Mouse (Mus musculus): ENCODE data around the gene Scn4a.
"Not testable (repeated sequence)": the region's sequence is repeated elsewhere in the genome, so short reads cannot be mapped to it uniquely, and the experiment has no call there.

Scn4a gene

GRCm38 (mm10) chr11:106355382-106356128, 2.5 kb upstream of the Scn4a start:
- DNase-seq (ENCODE audit: low spot score in 2 of 2): no peak

- DNase-seq (ENCODE audit: low spot score in 2 of 2): no peak
Measured at GRCm38 (mm10) chr11:106354181-106354580, 1.1 kb upstream of the Scn4a start.

GRCm38 (mm10) chr11:106351941-106352340, 1.1 kb downstream of the Scn4a start:
- DNase-seq (ENCODE audit: low spot score in 2 of 2): no peak

- DNase-seq (ENCODE audit: low spot score in 2 of 2): no peak
Measured at GRCm38 (mm10) chr11:106351253-106351652, 1.8 kb downstream of the Scn4a start.

- DNase-seq (ENCODE audit: low spot score in 2 of 2): no peak
Measured at GRCm38 (mm10) chr11:106350853-106351252, 2.2 kb downstream of the Scn4a start.

GRCm38 (mm10) chr11:106349772-106350171, 3.3 kb downstream of the Scn4a start:
- no peak for DNase-seq (ENCODE audit: low spot score in 2 of 2)

- no peak for DNase-seq (ENCODE audit: low spot score in 2 of 2)
Measured at GRCm38 (mm10) chr11:106344910-106345309, 8.2 kb downstream of the Scn4a start.

GRCm38 (mm10) chr11:106340990-106341520, 12.0 kb downstream of the Scn4a start:
- DNase-seq (ENCODE audit: low spot score in 2 of 2): no peak

GRCm38 (mm10) chr11:106339323-106339722, 13.8 kb downstream of the Scn4a start:
- DNase-seq (ENCODE audit: low spot score in 2 of 2): not testable (repeated sequence)

GRCm38 (mm10) chr11:106338870-106339269, 14.2 kb downstream of the Scn4a start:
- no peak for DNase-seq (ENCODE audit: low spot score in 2 of 2)

GRCm38 (mm10) chr11:106338029-106338428, 15.1 kb downstream of the Scn4a start:
- DNase-seq (ENCODE audit: low spot score in 2 of 2): no peak

GRCm38 (mm10) chr11:106334066-106334465, 19.0 kb downstream of the Scn4a start:
- DNase-seq (ENCODE audit: low spot score in 2 of 2): no peak

GRCm38 (mm10) chr11:106332458-106332857, 20.6 kb downstream of the Scn4a start:
- no peak for DNase-seq (ENCODE audit: low spot score in 2 of 2)

GRCm38 (mm10) chr11:106329682-106330081, 23.4 kb downstream of the Scn4a start:
- DNase-seq (ENCODE audit: low spot score in 2 of 2): no peak

GRCm38 (mm10) chr11:106329128-106329527, 24.0 kb downstream of the Scn4a start:
- no peak for DNase-seq (ENCODE audit: low spot score in 2 of 2)

GRCm38 (mm10) chr11:106328521-106328920, 24.6 kb downstream of the Scn4a start:
- DNase-seq (ENCODE audit: low spot score in 2 of 2): no peak

GRCm38 (mm10) chr11:106326475-106326874, 26.6 kb downstream of the Scn4a start:
- no peak for DNase-seq (ENCODE audit: low spot score in 2 of 2)

- peak in 1 of 2 experiments; percentile 46 for DNase-seq (ENCODE audit: low spot score in 2 of 2)
Measured at GRCm38 (mm10) chr11:106325566-106326206, 27.4 kb downstream of the Scn4a start.

- DNase-seq (ENCODE audit: low spot score in 2 of 2): no peak
Measured at GRCm38 (mm10) chr11:106324858-106325257, 28.2 kb downstream of the Scn4a start.

- no peak for DNase-seq (ENCODE audit: low spot score in 2 of 2)
Measured at GRCm38 (mm10) chr11:106318406-106319366, 34.4 kb downstream of the Scn4a start.

- no peak for DNase-seq (ENCODE audit: low spot score in 2 of 2)
Measured at GRCm38 (mm10) chr11:106317801-106318200, 35.3 kb downstream of the Scn4a start.

- no peak for DNase-seq (ENCODE audit: low spot score in 2 of 2)
Measured at GRCm38 (mm10) chr11:106316416-106316815, 36.7 kb downstream of the Scn4a start.
